ENCODE assay signal across 8 mouse cellular contexts in genomic region chrX:75875566-75875965, GRCm38 (mm10). TPM values are rescaled to one million over a fixed set of nuclear protein-coding genes. Genes with fewer than 3 reads are reported as not detected.
DNase-seq lines count a peak whose midpoint lies in the region; ATAC-seq lines count a peak whose summit lies in the region.

No protein-coding gene starts in this region.

- H3K4me3 ChIP-seq in forebrain, embryonic 14.5 days (ENCODE audit: low read depth, low read length), result peak overlapping the region; percentile 41
- peak overlapping the region; percentile 61 for H3K4me3 ChIP-seq in liver, embryonic 12.5 days

- 28% methylated on average over 5 of the region's 5 CpGs for WGBS in forebrain, embryonic 14.5 days
- WGBS in liver, embryonic 12.5 days (ENCODE audit: insufficient replicate concordance), result 22% methylated on average over 5 of the region's 5 CpGs

- H3K4me1 ChIP-seq in forebrain, embryonic 14.5 days (ENCODE audit: control insufficient read depth, insufficient read depth, low read length), result no peaks in the 10 kb centered on the region
- H3K4me1 ChIP-seq in liver, embryonic 12.5 days, result peaks cover 5% of the 10 kb centered on the region

- no peak overlapping the region for H3K27ac ChIP-seq in forebrain, embryonic 14.5 days (ENCODE audit: low read depth, low read length)
- no peak overlapping the region for H3K27ac ChIP-seq in liver, embryonic 12.5 days

- H3K4me2 ChIP-seq in forebrain, embryonic 14.5 days (ENCODE audit: low read length), result peak overlapping the region; percentile 57
- peak overlapping the region; percentile 78 for H3K4me2 ChIP-seq in liver, embryonic 12.5 days

- no peak for ATAC-seq in forebrain, embryonic 14.5 days
- no peak for ATAC-seq in liver, embryonic 12.5 days

- DNase-seq in adrenal gland, adult 2 months, result peak; percentile 15
- DNase-seq in adrenal gland, adult 18-20 months (ENCODE audit: low spot score in 2 of 2), result no peak
- peak; percentile 44 for DNase-seq in 3T3-L1 (ENCODE audit: low read depth, low spot score)
- no peak for DNase-seq in forebrain, embryonic 14.5 days (ENCODE audit: low spot score)
- peak; percentile 3 for DNase-seq in testis, postnatal 14 days (ENCODE audit: low spot score)
- DNase-seq in urinary bladder, postnatal 14 days (ENCODE audit: low spot score), result no peak
- no peak for DNase-seq in MN1 (ENCODE audit: low spot score)

- no peaks in the 10 kb centered on the region for H3K36me3 ChIP-seq in forebrain, embryonic 14.5 days (ENCODE audit: control insufficient read depth, insufficient read depth, low read length)
- H3K36me3 ChIP-seq in liver, embryonic 12.5 days, result no peaks in the 10 kb centered on the region

- no peaks in the 10 kb centered on the region for H3K27me3 ChIP-seq in forebrain, embryonic 14.5 days (replicated peaks; ENCODE audit: control insufficient read depth, insufficient read depth, low read length)
- H3K27me3 ChIP-seq in liver, embryonic 12.5 days (replicated peaks), result no peaks in the 10 kb centered on the region; the same call in 1 of the 2 replicates

- H3K9ac ChIP-seq in forebrain, embryonic 14.5 days (ENCODE audit: low read length), result no peak overlapping the region
- H3K9ac ChIP-seq in liver, embryonic 12.5 days, result no peak overlapping the region

- H3K9me3 ChIP-seq in forebrain, embryonic 14.5 days (replicated peaks; ENCODE audit: control insufficient read depth, low read length), result no peaks in the 10 kb centered on the region
- no peaks in the 10 kb centered on the region for H3K9me3 ChIP-seq in liver, embryonic 12.5 days (replicated peaks)

RNA-seq across cellular contexts. Expression of gene Pls3, which starts 0.6 kb away (rescaled TPM):
- 10 to 100 TPM; 63.4 to 69.1 TPM for total RNA-seq in adrenal gland, adult 2 months (2021)
- 3.0 and 3.4 TPM in 2 replicates for polyA plus RNA-seq in adrenal gland, adult 2 months (2012; rRNA removed)
- total RNA-seq in adrenal gland, adult 18-20 months (2021), result 10 to 100 TPM; 61.3 to 64.1 TPM
- polyA plus RNA-seq in forebrain, embryonic 14.5 days (2014; fragmentation: Nextera tagmentation; extraction: Ambion mirVana), result 40.0 and 46.6 TPM in 2 replicates
- 17.0 and 20.6 TPM in 2 replicates for polyA plus RNA-seq in liver, embryonic 12.5 days (2016; fragmentation: Nextera tagmentation; extraction: Ambion mirVana)

Comparison
In these comparisons a context has a peak if more than half of its experiments do, and no peak if none do; other contexts are left out.
1. DNase-seq: peak in adrenal gland, adult 2 months (single experiment), 3T3-L1 (single experiment) and testis, postnatal 14 days (single experiment); none in adrenal gland, adult 18-20 months (0 of 2), forebrain, embryonic 14.5 days (single experiment), urinary bladder, postnatal 14 days (single experiment) and MN1 (single experiment).